Mouse (Mus musculus) lung, postnatal 0 days (tissue): Measurements from ENCODE around the gene Rpl11. TPM values are rescaled to one million over a fixed set of nuclear protein-coding genes. Genes with fewer than 3 reads are reported as not detected.

Source experiments
- ATAC-seq: fragments of 200-750 bp; cut with Nextera tagmentation; 2 replicates; pipeline ENCODE4 v1.8.0; 2017; ENCODE audit warnings: moderate library complexity
- DNase-seq: peaks from one replicate; pipeline ENCODE4 v3.0.0-alpha.2; 2016; ENCODE audit warnings: low spot score
- H3K27ac ChIP-seq: fragments of 300-500 bp; sonication (generic); 2 replicates; pipeline ENCODE4 v1.5.1; 2014; ENCODE audit warnings: antibody characterized with exemption, mild to moderate bottlenecking, low read length, mixed read lengths
- H3K27me3 ChIP-seq: fragments of 300-500 bp; sonication (generic); replicated peaks from 2 replicates; pipeline ENCODE4 v1.6.1; 2014; ENCODE audit warnings: low read length, mixed read lengths; ENCODE audit not compliant: insufficient read depth
- H3K36me3 ChIP-seq: fragments of 300-500 bp; sonication (generic); 2 replicates; pipeline ENCODE4 v1.6.1; 2014; ENCODE audit warnings: low read length, mixed read lengths; ENCODE audit not compliant: insufficient read depth
- H3K4me1 ChIP-seq: fragments of 300-500 bp; sonication (generic); 2 replicates; pipeline ENCODE4 v1.6.1; 2014; ENCODE audit warnings: antibody characterized with exemption, low read depth, low read length, mixed read lengths; ENCODE audit not compliant: insufficient read depth
- H3K4me2 ChIP-seq: fragments of 300-500 bp; sonication (generic); replicated peaks from 2 replicates; pipeline ENCODE4 v1.6.1; 2014; ENCODE audit warnings: low read depth, mild to moderate bottlenecking, low read length, moderate library complexity, mixed read lengths
- H3K4me3 ChIP-seq: fragments of 300-500 bp; sonication (generic); 2 replicates; pipeline ENCODE4 v1.5.1; 2014; ENCODE audit warnings: low read depth, low read length
- H3K9ac ChIP-seq: fragments of 300-500 bp; sonication (generic); replicated peaks from 2 replicates; pipeline ENCODE4 v1.6.1; 2014; ENCODE audit warnings: low read depth, mild to moderate bottlenecking
- H3K9me3 ChIP-seq: fragments of 300-500 bp; sonication (generic); 2 replicates; pipeline ENCODE4 v1.6.1; 2016; ENCODE audit warnings: low read length, mixed read lengths
- CTCF ChIP-seq: IDR thresholded peaks from 2 replicates; pipeline ENCODE4 v1.5.1; 2016; ENCODE audit warnings: antibody characterized with exemption, mild to moderate bottlenecking
- EP300 ChIP-seq: IDR thresholded peaks from 2 replicates; pipeline ENCODE4 v1.6.1; 2016; ENCODE audit warnings: antibody characterized with exemption, mild to moderate bottlenecking, control low read depth
- WGBS: fragments of 180-500 bp; shearing (Covaris S2); extraction: QIAGEN DNeasy Blood & Tissue Kit; methylation state at CpG from one replicate; pipeline ENCODE4 v1.1.7; 2014; 5-methylcytosine and 5-hydroxymethylcytosine counted together
- polyA plus RNA-seq: library from polyadenylated mRNA; unstranded; fragments of >200 nt; fragmentation: Nextera tagmentation; extraction: Ambion mirVana; gene quantifications from 2 replicates; pipeline ENCODE4 v1.2.1, GENCODE M21; 2015

Gene Rpl11
- polyA plus RNA-seq, 1 experiment from 2014 or later: 355 TPM

GRCm38 (mm10) chr4:136057916-136058315 is 4.7 kb upstream of the Rpl11 start:
- no peaks in the 10 kb centered on the region for H3K27me3 ChIP-seq
- no peak overlapping the region for H3K4me3 ChIP-seq
- no peak for ATAC-seq
- H3K4me1 ChIP-seq: no peaks in the 10 kb centered on the region
- no peaks in the 10 kb centered on the region for H3K36me3 ChIP-seq
- TF ChIP-seq EP300 (no peak), CTCF (no peak)
- H3K9me3 ChIP-seq: no peaks in the 10 kb centered on the region
- H3K27ac ChIP-seq: no peak overlapping the region
- no peak overlapping the region for H3K9ac ChIP-seq
- DNase-seq: no peak
- no peak overlapping the region for H3K4me2 ChIP-seq
- WGBS: 68% methylated on average over 5 of the region's 5 CpGs

GRCm38 (mm10) chr4:136056030-136056429 is 2.8 kb upstream of the Rpl11 start:
- Histone ChIP-seq H3K36me3 (peaks cover 3% of the 10 kb centered on the region; the same call in 1 of the 2 replicates), H3K9ac (no peak overlapping the region), H3K4me2 (no peak overlapping the region), H3K27me3 (no peaks in the 10 kb centered on the region), H3K9me3 (no peaks in the 10 kb centered on the region), H3K4me1 (peaks cover 11% of the 10 kb centered on the region), H3K27ac (no peak overlapping the region), H3K4me3 (no peak overlapping the region)
- ATAC-seq (no peak), DNase-seq (peak; percentile 61)
- WGBS: 31% methylated on average over 1 of the region's 1 CpGs
- peak; percentile 33; the same call in 1 of the 2 replicates for TF ChIP-seq EP300
- TF ChIP-seq CTCF: no peak

DNA sequence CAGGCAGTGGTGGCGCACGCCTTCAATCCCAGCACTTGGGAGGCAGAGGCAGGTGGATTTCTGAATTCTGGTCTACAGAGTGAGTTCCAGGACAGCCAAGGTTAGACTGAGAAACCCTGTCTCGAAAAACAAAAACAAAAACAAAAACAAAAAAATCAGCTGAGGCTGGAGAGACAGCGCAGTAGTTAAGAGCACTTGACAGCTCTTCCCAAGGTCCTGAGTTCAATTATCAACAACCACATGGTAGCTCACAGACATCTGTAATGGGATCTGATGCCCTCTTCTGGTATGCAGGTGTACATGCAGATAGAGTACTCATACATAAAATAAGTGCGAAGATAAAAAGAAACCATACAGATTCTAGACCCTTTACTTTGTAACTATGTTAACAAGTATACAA is 615 bp upstream of the Rpl11 start:
- Histone ChIP-seq H3K9me3 (no peaks in the 10 kb centered on the region), H3K9ac (no peak overlapping the region), H3K4me1 (peaks cover 11% of the 10 kb centered on the region), H3K27ac (no peak overlapping the region), H3K4me2 (no peak overlapping the region), H3K36me3 (peaks cover 14% of the 10 kb centered on the region; the same call in 1 of the 2 replicates), H3K27me3 (no peaks in the 10 kb centered on the region), H3K4me3 (no peak overlapping the region)
- 69% methylated on average over 5 of the region's 5 CpGs for WGBS
- DNase-seq (no peak), ATAC-seq (no peak)
- peak; percentile 48 for TF ChIP-seq CTCF
- TF ChIP-seq EP300: no peak

DNA sequence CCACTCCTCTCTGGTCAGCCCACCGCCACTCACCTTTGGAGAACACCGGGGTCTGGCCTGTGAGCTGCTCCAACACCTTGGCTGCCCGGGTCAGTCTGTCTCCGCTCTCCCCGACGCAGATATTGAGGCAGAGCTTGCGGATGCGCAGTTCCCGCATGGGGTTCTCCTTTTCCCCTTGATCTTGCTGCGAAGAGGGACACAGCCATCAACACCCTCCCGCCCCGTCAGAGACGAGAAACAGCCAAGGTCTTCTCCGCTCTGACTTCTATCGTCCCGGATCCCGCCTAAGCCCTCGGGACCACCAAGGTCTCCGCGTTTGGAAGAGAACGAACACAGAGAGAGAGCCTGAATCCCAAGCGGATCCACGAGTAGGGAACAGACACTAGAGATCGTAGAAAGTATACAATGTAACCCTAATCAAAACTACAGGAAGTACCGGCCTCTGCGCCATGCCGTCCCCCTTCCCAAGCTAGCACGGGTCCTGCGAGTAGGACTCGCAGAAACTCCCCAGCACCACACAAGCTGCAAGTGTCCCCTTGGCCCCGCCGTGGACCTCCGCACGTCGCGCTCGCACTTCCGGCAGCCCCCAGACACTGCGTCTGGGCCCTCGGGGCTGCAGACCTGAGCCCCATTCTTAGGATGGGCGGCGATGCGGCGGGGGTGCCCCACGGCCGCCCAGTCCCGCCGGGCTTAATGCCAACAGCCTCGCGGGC is 538 bp downstream of the Rpl11 start:
- DNase-seq (peak; percentile 20), ATAC-seq (peak; percentile 76)
- H3K27me3 ChIP-seq: no peaks in the 10 kb centered on the region
- peak overlapping the region; percentile 94 for H3K27ac ChIP-seq
- TF ChIP-seq CTCF: no peak
- under 1% methylated on average over 49 of the region's 50 CpGs for WGBS
- peak overlapping the region; percentile 65 for H3K4me2 ChIP-seq
- H3K36me3 ChIP-seq: peaks cover 19% of the 10 kb centered on the region; the same call in 1 of the 2 replicates
- H3K4me3 ChIP-seq: peak overlapping the region; percentile 97
- H3K9ac ChIP-seq: peak overlapping the region; percentile 99
- peaks cover 11% of the 10 kb centered on the region for H3K4me1 ChIP-seq
- H3K9me3 ChIP-seq: no peaks in the 10 kb centered on the region

DNA sequence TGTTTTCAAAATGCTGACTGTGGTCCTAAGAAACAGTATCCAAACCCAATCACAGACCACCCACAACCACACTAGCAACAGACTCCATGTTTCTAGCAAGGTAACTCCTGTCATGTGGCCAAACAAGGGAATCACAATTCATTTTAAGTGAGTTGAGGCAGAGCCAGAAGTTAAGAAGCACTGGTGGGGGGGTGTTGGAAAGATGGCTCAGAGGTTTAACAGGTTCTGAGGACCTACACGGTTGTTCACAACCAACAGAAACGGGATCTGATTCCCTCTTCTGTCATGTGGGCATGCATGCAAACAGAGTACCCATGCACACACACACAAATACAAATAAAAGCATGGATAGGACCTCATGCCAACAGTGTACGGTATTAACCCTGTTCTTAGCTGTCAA is 1.2 kb downstream of the Rpl11 start:
- H3K9me3 ChIP-seq: no peaks in the 10 kb centered on the region
- TF ChIP-seq CTCF: no peak
- no peak for TF ChIP-seq EP300
- H3K4me1 ChIP-seq: peaks cover 11% of the 10 kb centered on the region
- H3K4me2 ChIP-seq: peak overlapping the region; percentile 65
- H3K9ac ChIP-seq: peak overlapping the region; percentile 99
- DNase-seq (peak; percentile 42), ATAC-seq (no peak)
- H3K4me3 ChIP-seq: peak overlapping the region; percentile 97
- 0% methylated on average over 3 of the region's 3 CpGs for WGBS
- no peaks in the 10 kb centered on the region for H3K27me3 ChIP-seq
- no peak overlapping the region for H3K27ac ChIP-seq
- peaks cover 19% of the 10 kb centered on the region; the same call in 1 of the 2 replicates for H3K36me3 ChIP-seq

GRCm38 (mm10) chr4:136050226-136050625 is 3.0 kb downstream of the Rpl11 start:
- Histone ChIP-seq H3K4me3 (no peak overlapping the region), H3K9me3 (no peaks in the 10 kb centered on the region), H3K27me3 (no peaks in the 10 kb centered on the region), H3K27ac (no peak overlapping the region), H3K9ac (no peak overlapping the region), H3K4me2 (no peak overlapping the region), H3K4me1 (peaks cover 11% of the 10 kb centered on the region), H3K36me3 (peaks cover 19% of the 10 kb centered on the region; the same call in 1 of the 2 replicates)
- DNase-seq (no peak), ATAC-seq (no peak)
- TF ChIP-seq EP300: no peak
- no peak for TF ChIP-seq CTCF
- WGBS: 93% methylated on average over 6 of the region's 6 CpGs
